Mouse (Mus musculus): ENCODE data around the gene Pepd. TPM values are rescaled to one million over a fixed set of nuclear protein-coding genes. Genes with fewer than 3 reads are reported as not detected.

Pepd gene
- polyA plus RNA-seq, 1 experiment from 2014 or later = 128 TPM

DNA sequence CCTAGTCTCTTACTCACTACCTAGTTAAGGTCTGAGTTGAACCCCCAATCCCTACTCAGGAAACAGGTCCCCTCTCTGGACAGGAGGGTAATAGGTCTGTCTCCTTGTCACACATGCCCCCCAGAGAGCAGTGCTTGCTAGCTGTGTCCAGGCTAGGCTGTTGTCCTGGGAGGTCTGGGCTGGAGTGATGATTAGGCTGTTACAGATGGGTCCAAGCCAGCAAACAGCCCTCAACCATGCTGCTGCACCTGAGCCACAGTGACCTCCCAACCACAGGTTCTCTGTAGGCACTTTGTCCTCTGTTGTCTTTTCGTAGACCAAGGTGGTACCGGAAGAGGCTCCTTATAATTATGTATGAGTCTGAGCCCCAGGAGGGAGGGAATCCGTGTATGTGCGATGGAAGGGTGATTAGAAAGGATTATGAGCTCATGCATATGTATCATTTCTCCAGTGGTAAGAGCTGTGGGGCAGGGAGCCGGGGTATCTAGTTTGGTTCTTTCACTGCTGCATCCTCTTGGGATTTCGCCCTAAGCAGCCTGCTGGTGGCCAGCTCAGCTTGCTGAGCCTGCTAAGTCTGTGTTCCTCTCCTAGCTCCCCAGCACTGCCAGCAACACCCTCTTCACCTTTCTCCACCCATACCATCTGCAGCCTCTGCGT, 34.2 kb downstream of the Pepd start:
- ATAC-seq = no peak
- CTCF ChIA-PET = interaction anchor here (1.5 kb wide), 1 partner anchor 17 kb away, joined by 3 read pairs; no protein-coding TSS in a partner anchor
- in situ Hi-C loops (cut with MboI; ENCODE audit: low pct_unique_long_range_greater_than_20kb) = no loop called here
- no peak for DNase-seq (ENCODE audit: low read depth, low spot score)
- no peaks in the 10 kb centered on the region for H3K27me3 ChIP-seq
- POLR2A ChIA-PET = no interaction called here
- no peak for TF ChIP-seq CTCF (IDR thresholded peaks at IDR 0.05)

DNA sequence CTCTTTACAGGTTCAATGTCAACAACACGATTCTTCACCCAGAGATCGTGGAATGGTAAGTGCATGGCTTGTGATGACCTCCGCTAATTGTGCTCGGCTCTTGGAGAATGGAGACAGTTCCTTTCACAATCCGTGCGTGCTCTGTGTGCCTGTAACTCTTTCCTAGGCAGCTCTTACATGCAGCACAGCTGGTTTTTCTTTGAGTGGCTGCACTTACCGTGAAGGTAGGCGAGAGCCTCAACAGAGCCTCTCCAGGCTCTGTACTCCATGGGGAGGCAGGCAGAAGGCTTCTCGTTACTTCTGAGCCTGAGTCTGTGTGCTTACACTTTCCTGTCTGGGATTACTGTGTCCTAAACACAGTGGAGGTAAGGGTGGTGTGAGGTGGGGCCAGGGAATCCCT, 42.4 kb downstream of the Pepd start:
- no peaks in the 10 kb centered on the region for H3K27me3 ChIP-seq
- ChIA-PET CTCF (interaction anchor here (1.8 kb wide), 1 partner anchor 13 kb away, joined by 6 read pairs; no protein-coding TSS in a partner anchor), POLR2A (no interaction called here)
- ATAC-seq (no peak), DNase-seq (ENCODE audit: low read depth, low spot score) (no peak)
- in situ Hi-C loops (cut with MboI; ENCODE audit: low pct_unique_long_range_greater_than_20kb) = no loop called here
- TF ChIP-seq CTCF (IDR thresholded peaks at IDR 0.05) = no peak

DNA sequence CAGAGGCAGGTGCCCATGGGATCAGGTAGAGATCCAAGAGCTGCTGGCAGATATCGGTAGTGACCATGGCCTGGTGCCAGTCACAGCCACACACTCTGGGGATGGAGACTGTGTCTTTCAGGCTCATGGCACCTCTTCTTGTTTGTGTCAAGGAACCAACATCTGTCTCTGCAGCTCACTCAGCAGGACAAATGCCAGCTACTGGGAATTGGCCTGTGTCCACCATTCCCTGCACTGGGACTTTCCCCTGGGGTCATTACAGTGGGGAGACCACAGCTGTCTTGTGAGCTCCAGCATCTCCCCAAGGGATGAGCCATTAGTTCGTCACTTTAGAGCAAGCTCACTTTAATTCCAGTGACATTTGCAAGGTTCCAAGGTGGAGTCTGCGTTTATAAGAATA, 43.1 kb downstream of the Pepd start:
- in situ Hi-C loops (cut with MboI; ENCODE audit: low pct_unique_long_range_greater_than_20kb) = no loop called here
- no peak for TF ChIP-seq CTCF (IDR thresholded peaks at IDR 0.05)
- no peaks in the 10 kb centered on the region for H3K27me3 ChIP-seq
- DNase-seq (ENCODE audit: low read depth, low spot score) (no peak), ATAC-seq (no peak)
- ChIA-PET CTCF (interaction anchor here (1.0 to 1.8 kb wide), 2 partner anchors 13 to 51 kb away, joined by 3 to 6 read pairs; no protein-coding TSS in a partner anchor), POLR2A (no interaction called here)

DNA sequence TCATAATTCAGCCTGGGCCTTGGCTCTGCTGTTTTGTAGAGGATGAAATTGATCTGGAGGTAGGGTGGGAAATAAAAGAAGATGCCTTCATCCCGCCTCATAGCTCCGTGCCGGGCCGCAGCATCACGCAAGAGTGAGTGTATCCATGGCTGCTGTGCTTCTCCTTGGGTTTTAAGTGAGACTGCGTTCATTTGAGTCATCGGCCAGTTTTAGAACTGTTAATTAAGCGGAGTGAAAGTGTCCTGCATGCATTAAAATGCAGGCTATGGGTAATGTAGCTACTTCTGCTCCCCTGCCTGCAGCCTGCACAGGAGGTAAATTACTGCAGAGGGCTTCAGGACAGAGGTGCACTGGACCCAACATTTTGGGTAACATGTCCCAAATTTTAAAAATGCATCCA, 45.0 kb downstream of the Pepd start:
- H3K27me3 ChIP-seq = no peaks in the 10 kb centered on the region
- DNase-seq (ENCODE audit: low read depth, low spot score) (no peak), ATAC-seq (no peak)
- in situ Hi-C loops (cut with MboI; ENCODE audit: low pct_unique_long_range_greater_than_20kb) = no loop called here
- ChIA-PET POLR2A (interaction anchor here (0.7 kb wide), 1 partner anchor 19 kb away, joined by 3 read pairs; no protein-coding TSS in a partner anchor), CTCF (interaction anchor here (1.3 kb wide), 1 partner anchor 22 kb away, joined by 4 read pairs; no protein-coding TSS in a partner anchor)
- TF ChIP-seq CTCF (IDR thresholded peaks at IDR 0.05) = no peak

DNA sequence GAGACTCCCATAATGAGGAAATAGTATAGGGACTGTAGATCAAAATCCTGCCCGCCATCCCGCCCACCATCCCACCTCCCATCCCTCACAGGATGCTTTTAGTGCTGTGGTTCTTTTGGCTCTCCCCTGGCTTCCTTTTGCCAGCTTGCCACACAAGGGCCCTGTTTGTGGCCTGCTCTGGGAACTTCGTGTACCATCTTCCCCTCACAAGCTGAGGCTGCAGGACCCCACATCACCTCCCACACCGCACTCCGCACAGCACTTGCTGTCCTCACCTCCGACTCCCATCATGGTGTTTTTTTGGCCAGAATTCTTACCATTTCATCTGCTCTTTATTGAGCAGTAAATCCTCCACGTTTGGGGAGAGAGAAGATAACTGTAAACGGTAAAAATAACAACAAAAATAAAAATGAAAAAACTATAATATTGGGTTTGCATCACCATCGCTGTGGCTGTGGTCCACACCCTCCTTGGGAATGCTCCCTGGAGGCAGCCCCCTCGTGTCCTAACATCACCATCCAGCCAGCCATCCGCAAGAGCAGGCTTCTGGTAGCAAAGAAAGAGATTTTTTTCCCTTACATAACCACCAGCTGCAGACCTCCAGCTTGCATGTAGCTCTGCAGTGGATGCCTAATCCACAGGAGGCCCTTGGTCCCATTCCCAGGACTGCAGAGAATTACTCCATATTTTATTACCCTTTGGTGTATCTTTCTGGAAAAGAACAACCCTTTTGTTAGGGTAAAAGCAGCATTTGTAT, 51.9 kb downstream of the Pepd start:
- no peaks in the 10 kb centered on the region for H3K27me3 ChIP-seq
- no peak for TF ChIP-seq CTCF (IDR thresholded peaks at IDR 0.05)
- POLR2A ChIA-PET = interaction anchor here (0.6 kb wide), 1 partner anchor 25 kb away, joined by 3 read pairs; no protein-coding TSS in a partner anchor
- in situ Hi-C loops (cut with MboI; ENCODE audit: low pct_unique_long_range_greater_than_20kb) = no loop called here
- DNase-seq (ENCODE audit: low read depth, low spot score) (no peak), ATAC-seq (no peak)
- CTCF ChIA-PET = no interaction called here

DNA sequence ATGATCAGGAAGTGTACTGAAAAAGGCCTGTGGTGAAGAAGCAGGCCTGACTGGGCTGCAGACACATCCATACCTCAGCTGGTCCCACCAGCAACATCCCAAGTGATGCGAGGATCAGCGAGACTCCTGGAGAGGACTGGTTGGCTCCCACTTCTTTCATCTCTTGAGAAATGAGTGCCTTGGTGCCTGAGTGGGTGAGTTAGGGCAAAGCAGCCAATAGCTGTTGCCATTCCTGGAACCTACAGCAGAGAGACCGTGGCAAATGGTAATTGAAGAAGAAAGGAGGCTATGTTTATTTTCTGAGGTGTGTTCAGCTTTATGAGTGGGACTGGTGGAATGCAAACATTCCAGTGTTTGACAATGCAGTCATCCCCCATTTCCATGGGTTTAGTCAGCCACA, 55.2 kb downstream of the Pepd start:
- TF ChIP-seq CTCF (IDR thresholded peaks at IDR 0.05) = no peak
- ATAC-seq (peak; percentile 31), DNase-seq (ENCODE audit: low read depth, low spot score) (no peak)

DNA sequence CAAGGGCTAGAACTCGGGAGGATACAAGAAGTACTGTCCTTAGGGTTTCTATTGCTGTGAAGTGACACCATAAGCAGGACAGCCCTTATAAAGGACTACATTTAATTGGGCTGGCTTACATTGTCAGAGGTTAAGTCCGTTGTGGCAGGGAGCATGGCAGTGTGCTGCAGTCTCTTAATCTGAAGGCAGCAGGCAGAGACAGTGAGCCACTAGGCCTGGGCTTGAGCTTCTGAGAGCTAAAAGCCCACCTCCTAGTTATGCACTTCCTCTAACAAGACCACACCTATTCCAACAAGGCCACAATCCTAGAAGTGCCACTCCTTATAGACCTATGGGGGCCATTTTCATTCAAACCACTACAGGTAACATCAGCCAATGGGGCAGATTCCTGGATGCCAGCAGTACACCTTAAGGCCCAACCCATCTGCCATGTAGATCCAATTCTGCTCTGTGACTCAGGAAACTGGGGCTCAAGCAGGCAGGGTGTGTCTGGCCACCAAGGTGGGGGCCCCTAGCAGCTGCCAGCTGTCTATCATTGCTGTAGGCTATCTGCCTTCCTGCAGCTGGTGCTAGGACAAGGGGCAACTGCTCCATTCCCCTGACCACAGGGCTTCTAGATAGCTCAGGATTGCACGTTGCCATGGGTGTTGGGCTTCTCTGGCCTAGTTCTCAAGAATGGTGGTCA, 56.7 kb downstream of the Pepd start:
- no peak for ATAC-seq
- no peak for TF ChIP-seq CTCF (IDR thresholded peaks at IDR 0.05)
- CTCF ChIA-PET = no interaction called here
- DNase-seq (ENCODE audit: low read depth, low spot score) = no peak
- in situ Hi-C loops (cut with MboI; ENCODE audit: low pct_unique_long_range_greater_than_20kb) = no loop called here
- no peaks in the 10 kb centered on the region for H3K27me3 ChIP-seq
- POLR2A ChIA-PET = no interaction called here

More for the DNA sequence above, 55.2 kb downstream of the Pepd start:
- in situ Hi-C loops (cut with MboI; ENCODE audit: low pct_unique_long_range_greater_than_20kb) = no loop called here
- no peaks in the 10 kb centered on the region for H3K27me3 ChIP-seq
- ChIA-PET CTCF (no interaction called here), POLR2A (no interaction called here)

DNA sequence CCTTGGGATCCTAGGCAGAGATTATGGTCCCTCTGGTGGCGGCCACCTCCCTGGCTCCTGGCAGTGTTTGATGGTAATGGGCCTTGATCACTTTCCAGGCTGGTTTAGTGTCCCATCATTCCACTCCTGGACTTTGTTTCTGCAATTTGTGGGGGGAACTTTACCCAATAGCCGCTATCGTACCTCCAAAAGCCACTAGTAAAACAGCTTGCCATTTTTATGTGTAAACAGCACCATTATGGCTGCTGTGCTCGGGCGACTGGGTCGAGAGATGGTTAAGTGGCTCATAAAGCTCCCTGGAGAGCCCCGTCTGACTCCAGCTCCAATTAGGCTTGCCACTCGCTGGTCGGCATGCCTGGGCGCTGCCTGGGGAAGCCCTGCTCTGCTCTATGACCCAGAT, 59.6 kb downstream of the Pepd start:
- no peak for TF ChIP-seq CTCF (IDR thresholded peaks at IDR 0.05)
- no peaks in the 10 kb centered on the region for H3K27me3 ChIP-seq
- ATAC-seq (no peak), DNase-seq (ENCODE audit: low read depth, low spot score) (no peak)
- POLR2A ChIA-PET = no interaction called here
- in situ Hi-C loops (cut with MboI; ENCODE audit: low pct_unique_long_range_greater_than_20kb) = no loop called here
- CTCF ChIA-PET = interaction anchor here (1.0 to 1.3 kb wide), 2 partner anchors 28 to 100 kb away, joined by 3 read pairs; no protein-coding TSS in a partner anchor

DNA sequence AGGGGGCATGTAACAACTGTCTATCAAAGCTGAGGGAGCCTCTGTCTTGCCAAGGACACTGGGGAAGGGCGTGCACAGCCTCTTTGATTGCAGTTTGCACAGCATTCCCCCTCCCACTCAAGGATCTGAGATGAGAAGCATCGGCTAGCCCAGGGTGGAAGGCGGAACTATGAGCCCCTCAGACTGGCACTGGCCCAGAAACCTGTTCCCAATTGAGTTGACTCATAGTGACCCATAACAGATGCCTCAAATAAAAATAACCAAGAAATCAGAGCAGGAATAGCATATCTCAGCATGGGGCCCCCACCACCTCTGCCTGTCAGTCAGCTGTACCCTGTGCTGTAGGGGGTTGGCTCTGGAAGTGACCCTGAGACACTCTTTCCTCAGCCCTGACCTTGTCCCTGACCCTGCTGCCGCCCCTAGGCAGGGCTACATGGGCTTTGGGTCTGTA, 60.8 kb downstream of the Pepd start:
- ChIA-PET POLR2A (no interaction called here), CTCF (no interaction called here)
- no peak for DNase-seq (ENCODE audit: low read depth, low spot score)
- in situ Hi-C loops (cut with MboI; ENCODE audit: low pct_unique_long_range_greater_than_20kb) = no loop called here
- ATAC-seq = no peak
- TF ChIP-seq CTCF (IDR thresholded peaks at IDR 0.05) = no peak
- no peaks in the 10 kb centered on the region for H3K27me3 ChIP-seq

DNA sequence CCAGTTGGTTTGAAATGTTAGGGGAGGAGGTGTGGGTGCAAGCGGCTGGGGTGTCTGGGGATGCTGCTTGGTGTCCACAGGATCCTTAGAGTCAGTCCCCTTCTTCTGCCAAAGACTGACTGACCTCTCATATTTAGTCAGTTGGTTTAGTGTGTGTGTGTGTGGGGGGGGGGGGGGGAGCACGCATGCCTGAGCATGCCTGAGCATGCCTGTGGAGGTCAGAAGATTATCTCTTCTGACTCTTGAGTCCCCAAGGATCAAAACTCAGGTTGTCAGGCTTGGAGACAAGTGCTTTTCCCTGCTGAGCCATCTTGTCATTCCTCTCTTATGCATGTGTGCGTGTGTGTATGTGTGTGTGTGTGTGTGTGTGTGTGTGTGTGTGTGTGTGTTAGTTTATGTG, 61.7 kb downstream of the Pepd start:
- no peak for TF ChIP-seq CTCF (IDR thresholded peaks at IDR 0.05)
- no peaks in the 10 kb centered on the region for H3K27me3 ChIP-seq
- DNase-seq (ENCODE audit: low read depth, low spot score) (no peak), ATAC-seq (no peak)
- ChIA-PET CTCF (no interaction called here), POLR2A (no interaction called here)
- in situ Hi-C loops (cut with MboI; ENCODE audit: low pct_unique_long_range_greater_than_20kb) = no loop called here

DNA sequence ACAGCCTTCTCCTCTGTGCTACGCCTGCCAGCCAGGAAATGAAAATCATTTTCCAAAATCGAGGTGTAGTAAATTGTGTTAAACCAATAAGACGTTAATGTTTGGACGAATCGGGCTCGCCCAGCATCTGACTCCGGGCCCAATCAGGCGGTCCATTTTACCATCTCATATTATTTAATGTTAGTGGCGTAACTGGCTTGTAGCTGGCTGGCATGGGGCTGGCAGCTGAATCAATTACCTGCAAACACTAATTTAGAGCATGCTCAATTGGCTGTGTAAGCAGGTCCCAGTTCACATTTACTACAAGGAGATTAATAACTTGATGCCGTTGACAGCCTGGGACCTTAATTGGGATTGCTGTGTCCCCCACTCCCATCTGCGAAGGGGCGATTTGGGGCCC, 63.7 kb downstream of the Pepd start:
- ChIA-PET POLR2A (no interaction called here), CTCF (no interaction called here)
- no peak for ATAC-seq
- H3K27me3 ChIP-seq = no peaks in the 10 kb centered on the region
- DNase-seq (ENCODE audit: low read depth, low spot score) = no peak
- in situ Hi-C loops (cut with MboI; ENCODE audit: low pct_unique_long_range_greater_than_20kb) = no loop called here
- TF ChIP-seq CTCF (IDR thresholded peaks at IDR 0.05) = no peak
